Comparison of ENCODE assay signal across 26 mouse cellular contexts in the genomic region with DNA sequence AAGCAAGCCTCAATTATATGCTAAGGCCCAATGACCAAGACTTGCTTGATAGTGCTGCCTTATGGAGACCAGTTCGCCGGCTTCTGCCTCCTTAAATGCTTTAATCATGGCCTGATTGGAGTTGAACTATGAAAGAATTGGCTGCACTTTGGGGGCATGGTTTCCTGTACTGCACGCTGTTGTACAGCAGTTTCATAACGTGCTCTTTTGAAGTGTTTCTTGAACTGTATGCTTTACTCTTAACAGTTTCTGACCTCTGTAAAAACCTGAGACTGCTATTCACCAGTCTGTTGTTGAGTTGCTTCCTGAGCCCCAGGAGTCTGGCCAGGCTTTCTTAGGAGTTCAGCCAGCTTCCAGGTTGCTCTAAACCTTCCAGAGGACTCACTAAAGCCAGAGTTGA.
DNase-seq lines count a peak whose midpoint lies in the region; ATAC-seq and TF ChIP-seq lines count a peak whose summit lies in the region.
"Had no signal": no experiment of that assay in that cellular context is flagged by ENCODE, and none has a peak within 500 bp of the region (broad histone marks: within the 10 kb centered on the region; RNA-seq: fewer than 3 reads in every experiment).

No protein-coding gene starts in this region.

- no peak for DNase-seq in kidney, postnatal 36 days
- DNase-seq in lung, adult 2 months, result no peak
- DNase-seq in lung, postnatal 25 days (ENCODE audit: low spot score), result peak; percentile 35
- DNase-seq in adrenal gland, adult 18-20 months (ENCODE audit: low spot score in 2 of 2), result no peak
- DNase-seq: adrenal gland, adult 2 months; adrenal gland, postnatal 14 days; B cell, adult 2 months; cerebellum, adult 11 months; cerebellum, adult 2 months; cerebellum, adult 9-11 months; cerebellum, postnatal 25 days; forebrain, postnatal 0 days; gastrocnemius, adult 2 months; gastrocnemius, postnatal 14 days; heart, adult 11 months had no signal

- no peaks in the 10 kb centered on the region for H3K4me1 ChIP-seq in kidney, embryonic 15.5 days
- no peaks in the 10 kb centered on the region; the same call in 1 of the 2 replicates for H3K4me1 ChIP-seq in lung, embryonic 16.5 days (replicated peaks; ENCODE audit: control insufficient read depth, insufficient read depth, low read length)
- no peaks in the 10 kb centered on the region for H3K4me1 ChIP-seq in lung, adult 2 months (ENCODE audit: control insufficient read depth, insufficient read depth, low read length)
- H3K4me1 ChIP-seq: embryonic facial prominence, embryonic 15.5 days; hindbrain, embryonic 12.5 days; hindbrain, embryonic 15.5 days had no signal

- H3K4me3 ChIP-seq in kidney, embryonic 15.5 days (replicated peaks), result no peak overlapping the region
- no peak overlapping the region for H3K4me3 ChIP-seq in lung, embryonic 16.5 days (ENCODE audit: low read length)
- H3K4me3 ChIP-seq in lung, adult 2 months (replicated peaks; ENCODE audit: extremely low read depth, low read depth, low read length), result no peak overlapping the region
- H3K4me3 ChIP-seq: embryonic facial prominence, embryonic 12.5 days; embryonic facial prominence, embryonic 15.5 days; gastrocnemius, adult 2 months; hindbrain, embryonic 12.5 days; hindbrain, embryonic 15.5 days had no signal

- H3K27me3 ChIP-seq in kidney, embryonic 15.5 days, result no peaks in the 10 kb centered on the region
- no peaks in the 10 kb centered on the region for H3K27me3 ChIP-seq in lung, embryonic 16.5 days (ENCODE audit: control insufficient read depth, insufficient read depth, low read depth, low read length)
- H3K27me3 ChIP-seq: CH12.LX; embryonic facial prominence, embryonic 12.5 days; embryonic facial prominence, embryonic 15.5 days; hindbrain, embryonic 12.5 days; hindbrain, embryonic 15.5 days; Patski had no signal

- H3K9ac ChIP-seq in kidney, embryonic 15.5 days, result no peak overlapping the region
- H3K9ac ChIP-seq in lung, embryonic 16.5 days (ENCODE audit: low read length), result no peak overlapping the region
- H3K9ac ChIP-seq: embryonic facial prominence, embryonic 12.5 days; embryonic facial prominence, embryonic 15.5 days; forebrain, postnatal 0 days; hindbrain, embryonic 12.5 days; hindbrain, embryonic 15.5 days had no signal

- ATAC-seq in kidney, embryonic 15.5 days (replicated peaks; ENCODE audit: low FRiP score), result 0 out of 2 replicates have a peak, but pooled peaks have one; percentile 9
- peak; percentile 51; the same call in 1 of the 2 replicates for ATAC-seq in lung, embryonic 16.5 days (ENCODE audit: low read depth)
- ATAC-seq: forebrain, embryonic 14.5 days; forebrain, postnatal 0 days; Patski had no signal

- no peak for TF ChIP-seq CTCF in lung, adult 2 months (IDR thresholded peaks at IDR 0.05; ENCODE audit: insufficient read depth, low read length)

- H3K27ac ChIP-seq in kidney, embryonic 15.5 days, result peak overlapping the region; percentile 48; the same call in 1 of the 2 replicates
- H3K27ac ChIP-seq in lung, embryonic 16.5 days (ENCODE audit: low read length), result no peak overlapping the region
- H3K27ac ChIP-seq: embryonic facial prominence, embryonic 12.5 days; embryonic facial prominence, embryonic 15.5 days; gastrocnemius, adult 2 months; hindbrain, embryonic 12.5 days; hindbrain, embryonic 15.5 days had no signal

- 71% methylated on average over 4 of the region's 4 CpGs for WGBS in kidney, embryonic 15.5 days
- WGBS in lung, embryonic 16.5 days, result 57% methylated on average over 4 of the region's 4 CpGs
- WGBS in lung, adult 2 months, result 65% methylated on average over 4 of the region's 4 CpGs

- no peaks in the 10 kb centered on the region for H3K9me3 ChIP-seq in kidney, embryonic 15.5 days (replicated peaks)
- no peaks in the 10 kb centered on the region for H3K9me3 ChIP-seq in lung, embryonic 16.5 days (ENCODE audit: control insufficient read depth, low read length)
- H3K9me3 ChIP-seq: embryonic facial prominence, embryonic 12.5 days; embryonic facial prominence, embryonic 15.5 days; G1E; hindbrain, embryonic 12.5 days; hindbrain, embryonic 15.5 days had no signal

- TF ChIP-seq POLR2A in lung, adult 2 months (IDR thresholded peaks at IDR 0.05; ENCODE audit: borderline replicate concordance, extremely low read depth, low read depth, low read length), result no peak

- no peaks in the 10 kb centered on the region for H3K36me3 ChIP-seq in kidney, embryonic 15.5 days
- H3K36me3 ChIP-seq in lung, embryonic 16.5 days (ENCODE audit: control insufficient read depth, insufficient read depth, low read length), result no peaks in the 10 kb centered on the region
- H3K36me3 ChIP-seq: embryonic facial prominence, embryonic 12.5 days; embryonic facial prominence, embryonic 15.5 days; G1E; hindbrain, embryonic 12.5 days; hindbrain, embryonic 15.5 days had no signal

- H3K4me2 ChIP-seq in kidney, embryonic 15.5 days, result no peak overlapping the region
- H3K4me2 ChIP-seq in lung, embryonic 16.5 days (ENCODE audit: low read depth, low read length), result no peak overlapping the region
- H3K4me2 ChIP-seq: embryonic facial prominence, embryonic 12.5 days; embryonic facial prominence, embryonic 15.5 days; heart, embryonic 11.5 days; hindbrain, embryonic 12.5 days; hindbrain, embryonic 15.5 days had no signal
